Mouse (Mus musculus) thymus, postnatal 14 days (tissue): Measurements from ENCODE around the gene Acbd4.

ENCODE experiments used
- DNase-seq: peaks from one replicate; pipeline ENCODE4 v3.0.0; 2021

The Acbd4 gene

GRCm38 (mm10) chr11:103093862-103094833 is 7.3 kb upstream of the Acbd4 start:
- DNase-seq: no peak

GRCm38 (mm10) chr11:103095107-103095670 is 6.3 kb upstream of the Acbd4 start:
- DNase-seq: no peak

GRCm38 (mm10) chr11:103095801-103096200 is 5.7 kb upstream of the Acbd4 start:
- no peak for DNase-seq

- DNase-seq: no peak
These were observed 4.2 kb upstream of the Acbd4 start for GRCm38 (mm10) chr11:103096979-103097894.

GRCm38 (mm10) chr11:103098531-103099190 is 2.8 kb upstream of the Acbd4 start:
- no peak for DNase-seq

GRCm38 (mm10) chr11:103099352-103099940 is 2.0 kb upstream of the Acbd4 start:
- no peak for DNase-seq

- no peak for DNase-seq
These were observed 1.1 kb upstream of the Acbd4 start for GRCm38 (mm10) chr11:103100361-103100760.

GRCm38 (mm10) chr11:103101866-103102501 is 502 bp downstream of the Acbd4 start:
- no peak for DNase-seq

GRCm38 (mm10) chr11:103102725-103103349 is 1.4 kb downstream of the Acbd4 start:
- peak; percentile 95 for DNase-seq

- DNase-seq: peak; percentile 47
These were observed 2.1 kb downstream of the Acbd4 start for GRCm38 (mm10) chr11:103103621-103104020.

- DNase-seq: no peak
These were observed 3.0 kb downstream of the Acbd4 start for GRCm38 (mm10) chr11:103104469-103104868.

- DNase-seq: no peak
These were observed 3.8 kb downstream of the Acbd4 start for GRCm38 (mm10) chr11:103105180-103105725.

- DNase-seq: no peak
These were observed 4.3 kb downstream of the Acbd4 start for GRCm38 (mm10) chr11:103105810-103106209.

- DNase-seq: no peak
These were observed 4.9 kb downstream of the Acbd4 start for GRCm38 (mm10) chr11:103106386-103106785.

- DNase-seq: no peak
These were observed 9.8 kb downstream of the Acbd4 start for GRCm38 (mm10) chr11:103111301-103111700.

- no peak for DNase-seq
These were observed 10.5 kb downstream of the Acbd4 start for GRCm38 (mm10) chr11:103111881-103112551.

GRCm38 (mm10) chr11:103112552-103112912 is 11.1 kb downstream of the Acbd4 start:
- no peak for DNase-seq

GRCm38 (mm10) chr11:103113005-103113404 is 11.5 kb downstream of the Acbd4 start:
- DNase-seq: no peak

GRCm38 (mm10) chr11:103113771-103114170 is 12.3 kb downstream of the Acbd4 start:
- no peak for DNase-seq

GRCm38 (mm10) chr11:103114270-103114943 is 12.9 kb downstream of the Acbd4 start:
- no peak for DNase-seq
